Mouse (Mus musculus) olfactory bulb, adult 2 months (tissue): ENCODE measurements around the gene Efcab6.

Experiments used
- CTCF ChIP-seq: fragments of 200-500 bp; IDR thresholded peaks from 2 replicates; pipeline ENCODE4 v1.5.1; 2012; ENCODE audit warnings: low read depth, mild to moderate bottlenecking, low read length, moderate library complexity; ENCODE audit not compliant: insufficient read depth
- POLR2A ChIP-seq: fragments of 200-500 bp; IDR thresholded peaks from 2 replicates; pipeline ENCODE4 v1.6.1; 2012; ENCODE audit warnings: mild to moderate bottlenecking, low read depth, low read length, moderate library complexity; ENCODE audit not compliant: insufficient read depth

DNA sequence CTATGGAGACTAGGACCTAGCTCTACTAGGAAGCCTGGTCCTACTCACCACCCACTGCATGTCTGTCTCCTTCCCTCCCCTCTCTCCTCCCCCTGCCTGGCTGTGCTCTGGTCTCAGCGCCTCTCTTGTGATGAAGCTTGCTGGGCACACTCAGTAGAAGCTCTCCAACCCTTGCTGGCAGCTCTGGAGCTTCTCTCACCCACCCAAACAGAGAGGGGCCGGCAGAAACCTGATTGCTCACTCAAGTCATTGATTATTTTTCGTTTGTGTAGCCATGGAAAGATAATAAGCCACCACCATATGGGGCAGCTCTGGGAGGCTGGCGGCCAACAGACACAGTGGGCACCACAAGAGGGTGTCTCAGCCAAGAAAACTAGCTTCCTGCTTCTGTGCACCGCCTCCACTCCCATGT lies 211.8 kb downstream of the Efcab6 start:
- TF ChIP-seq CTCF, result no peak
- TF ChIP-seq POLR2A, result no peak
